Mouse (Mus musculus) erythroblast, embryonic 14.5 days (primary cell): Measurements from ENCODE around the gene Lancl3. TPM values are rescaled to one million over a fixed set of nuclear protein-coding genes. Genes with fewer than 3 reads are reported as not detected.
"Not testable (repeated sequence)": the region's sequence is repeated elsewhere in the genome, so short reads cannot be mapped to it uniquely, and the experiment has no call there.

Source experiments
- H3K27me3 ChIP-seq: 2 replicates; pipeline ENCODE4 v1.6.1; 2012; ENCODE audit warnings: inconsistent platforms; ENCODE audit not compliant: control insufficient read depth
- H3K36me3 ChIP-seq: 2 replicates; pipeline ENCODE4 v1.6.1; 2012; ENCODE audit warnings: mild to moderate bottlenecking, inconsistent platforms; ENCODE audit not compliant: control insufficient read depth
- H3K4me1 ChIP-seq: 2 replicates; pipeline ENCODE4 v1.6.1; 2012; ENCODE audit warnings: inconsistent platforms; ENCODE audit not compliant: control insufficient read depth
- H3K4me3 ChIP-seq: replicated peaks from 2 replicates; pipeline ENCODE3; 2012; ENCODE audit warnings: moderate library complexity, mild to moderate bottlenecking, inconsistent platforms
- H3K9me3 ChIP-seq: 2 replicates; pipeline ENCODE4 v1.6.1; 2012; ENCODE audit warnings: low read length, inconsistent platforms, mixed read lengths; ENCODE audit not compliant: control insufficient read depth
- GATA1 ChIP-seq: IDR thresholded peaks from 2 replicates; pipeline ENCODE4 v1.6.1; 2012; ENCODE audit warnings: low read length, inconsistent platforms, mixed read lengths
- TAL1 ChIP-seq: IDR thresholded peaks from 3 replicates; pipeline ENCODE4 v1.6.1; 2012; ENCODE audit warnings: low read length, inconsistent platforms, mixed read lengths
- polyA plus RNA-seq: library from polyadenylated mRNA; stranded (reverse); fragments of >175 nt; gene quantifications from 2 replicates; pipeline ENCODE4 v1.2.3, GENCODE M21; 2012

Lancl3 gene
- polyA plus RNA-seq, 1 experiment: not detected

- TF ChIP-seq GATA1 (peak; percentile 70), TAL1 (peak; percentile 81)
- Histone ChIP-seq H3K27me3 (no peaks in the 10 kb centered on the region), H3K4me1 (peaks cover 53% of the 10 kb centered on the region), H3K4me3 (peak overlapping the region; percentile 46), H3K9me3 (no peaks in the 10 kb centered on the region), H3K36me3 (peaks cover 29% of the 10 kb centered on the region)
Observed at GRCm38 (mm10) chrX:9298413-9298864, 98.7 kb downstream of the Lancl3 start.

GRCm38 (mm10) chrX:9302791-9303190 is 103.1 kb downstream of the Lancl3 start:
- H3K9me3 ChIP-seq: no peaks in the 10 kb centered on the region
- peaks cover 54% of the 10 kb centered on the region for H3K36me3 ChIP-seq
- TF ChIP-seq GATA1 (no peak), TAL1 (no peak)
- H3K4me1 ChIP-seq: peaks cover 50% of the 10 kb centered on the region
- peak overlapping the region; percentile 7 for H3K4me3 ChIP-seq
- H3K27me3 ChIP-seq: no peaks in the 10 kb centered on the region

GRCm38 (mm10) chrX:9303455-9303854 is 103.8 kb downstream of the Lancl3 start:
- no peaks in the 10 kb centered on the region for H3K27me3 ChIP-seq
- no peak overlapping the region for H3K4me3 ChIP-seq
- H3K4me1 ChIP-seq: peaks cover 45% of the 10 kb centered on the region
- TF ChIP-seq TAL1 (peak; percentile 37; the same call in 2 of the 3 replicates), GATA1 (no peak)
- H3K9me3 ChIP-seq: no peaks in the 10 kb centered on the region
- peaks cover 61% of the 10 kb centered on the region for H3K36me3 ChIP-seq

- H3K4me3 ChIP-seq, H3K27me3 ChIP-seq, H3K9me3 ChIP-seq: not testable (repeated sequence)
- H3K36me3 ChIP-seq: peaks cover 50% of the 10 kb centered on the region
- peaks cover 15% of the 10 kb centered on the region for H3K4me1 ChIP-seq
Observed at GRCm38 (mm10) chrX:9316457-9316856, 116.8 kb downstream of the Lancl3 start.

Other genes with a start within 250 kb of the Lancl3 start
- gene Fthl17b, start 236.9 kb upstream of the Lancl3 start, polyA plus RNA-seq: not detected in 2 replicates
- not detected in 2 replicates for gene Fthl17c, start 223.3 kb upstream of the Lancl3 start, polyA plus RNA-seq
- not detected in 2 replicates for gene Fthl17d, start 213.1 kb upstream of the Lancl3 start, polyA plus RNA-seq
- gene Fthl17e, start 166.4 kb upstream of the Lancl3 start, polyA plus RNA-seq: not detected in 2 replicates
- not detected in 2 replicates for gene Fthl17f, start 136.9 kb upstream of the Lancl3 start, polyA plus RNA-seq
- gene 4930402K13Rik, start 95.3 kb upstream of the Lancl3 start, polyA plus RNA-seq: not detected in 2 replicates
- gene Gm14862, start 57.0 kb downstream of the Lancl3 start, polyA plus RNA-seq: 0.08 and 0.10 TPM in 2 replicates
- gene Xk, start 72.9 kb downstream of the Lancl3 start, polyA plus RNA-seq: 1.8 and 2.3 TPM in 2 replicates
- gene H2al1m, start 83.9 kb downstream of the Lancl3 start, polyA plus RNA-seq: 0.25 and 0.67 TPM in 2 replicates
- gene H2al1k, start 150.7 kb downstream of the Lancl3 start, polyA plus RNA-seq: not detected in 2 replicates